Mouse (Mus musculus) liver, embryonic 16.5 days (tissue): ENCODE data around the gene Prom2. TPM values are rescaled to one million over a fixed set of nuclear protein-coding genes. Genes with fewer than 3 reads are reported as not detected.

Experiments used
- ATAC-seq: fragments of 200-750 bp; cut with Nextera tagmentation; 2 replicates; pipeline ENCODE4 v1.8.0; 2017; ENCODE audit warnings: low read depth, mild to moderate bottlenecking, moderate number of reproducible peaks, moderate library complexity
- H3K27ac ChIP-seq: fragments of 300-500 bp; sonication (generic); 2 replicates; pipeline ENCODE4 v1.5.1; 2014; ENCODE audit warnings: mild to moderate bottlenecking, low read length
- H3K27me3 ChIP-seq: fragments of 300-500 bp; sonication (generic); 2 replicates; pipeline ENCODE4 v1.6.1; 2014; ENCODE audit warnings: low read depth, low read length, mixed read lengths; ENCODE audit not compliant: control insufficient read depth, insufficient read depth
- H3K36me3 ChIP-seq: fragments of 300-500 bp; sonication (generic); 2 replicates; pipeline ENCODE4 v1.6.1; 2014; ENCODE audit warnings: mild to moderate bottlenecking; ENCODE audit not compliant: control insufficient read depth, insufficient read depth
- H3K4me1 ChIP-seq: fragments of 300-500 bp; sonication (generic); 2 replicates; pipeline ENCODE4 v1.6.1; 2014; ENCODE audit warnings: low read depth, low read length, mixed read lengths; ENCODE audit not compliant: control insufficient read depth
- H3K4me2 ChIP-seq: fragments of 300-500 bp; sonication (generic); 2 replicates; pipeline ENCODE4 v1.6.1; 2014; ENCODE audit warnings: low read depth, low read length, mixed read lengths
- H3K4me3 ChIP-seq: fragments of 300-500 bp; sonication (generic); 2 replicates; pipeline ENCODE4 v1.5.1; 2014; ENCODE audit warnings: low read depth, mild to moderate bottlenecking, low read length
- H3K9ac ChIP-seq: fragments of 300-500 bp; sonication (generic); 2 replicates; pipeline ENCODE4 v1.6.1; 2014; ENCODE audit warnings: low read depth, low read length
- H3K9me3 ChIP-seq: fragments of 300-500 bp; sonication (generic); replicated peaks from 2 replicates; pipeline ENCODE4 v1.6.1; 2016; ENCODE audit warnings: low read length; ENCODE audit not compliant: control insufficient read depth
- WGBS: fragments of 180-500 bp; shearing (Covaris S2); extraction: QIAGEN DNeasy Blood & Tissue Kit; methylation state at CpG from one replicate; pipeline ENCODE4 v1.1.7; 2014; ENCODE audit not compliant: insufficient replicate concordance; 5-methylcytosine and 5-hydroxymethylcytosine counted together
- polyA plus RNA-seq: library from polyadenylated mRNA; unstranded; fragments of >200 nt; fragmentation: Nextera tagmentation; extraction: Ambion mirVana; gene quantifications from 2 replicates; pipeline ENCODE4 v1.2.1, GENCODE M21; 2015

Gene Prom2
- polyA plus RNA-seq, 1 experiment from 2014 or later: 0.05 TPM

- Histone ChIP-seq H3K27me3 (no peaks in the 10 kb centered on the region; the same call in 1 of the 2 replicates), H3K4me3 (no peak overlapping the region), H3K4me1 (no peaks in the 10 kb centered on the region), H3K4me2 (no peak overlapping the region), H3K27ac (no peak overlapping the region), H3K9me3 (no peaks in the 10 kb centered on the region), H3K36me3 (no peaks in the 10 kb centered on the region), H3K9ac (no peak overlapping the region)
- ATAC-seq: peak; percentile 50
- WGBS: 12% methylated on average over 18 of the region's 18 CpGs
Measured at GRCm38 (mm10) chr2:127559070-127559966, 18.1 kb upstream of the Prom2 start.

DNA sequence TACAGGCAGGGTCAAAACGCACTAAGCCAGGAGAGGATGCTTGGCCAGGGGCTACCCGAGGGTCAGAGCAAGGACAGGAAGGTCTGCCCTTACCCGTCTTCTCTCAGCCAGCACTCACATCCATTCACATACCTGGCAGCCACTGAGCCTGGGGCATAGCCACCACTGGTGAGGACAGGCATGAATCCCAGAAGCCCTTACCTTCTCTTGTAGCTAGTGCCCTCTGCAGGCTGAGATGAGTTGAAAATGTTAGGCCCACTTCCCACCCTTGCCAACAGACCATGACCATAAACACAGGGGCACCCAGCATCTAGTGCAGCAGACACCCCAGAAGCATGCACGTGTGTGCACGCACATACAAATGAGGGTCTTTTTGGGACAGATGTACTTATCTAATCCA lies 9.8 kb upstream of the Prom2 start:
- Histone ChIP-seq H3K27ac (no peak overlapping the region), H3K4me1 (no peaks in the 10 kb centered on the region), H3K4me2 (no peak overlapping the region), H3K27me3 (no peaks in the 10 kb centered on the region; the same call in 1 of the 2 replicates), H3K36me3 (no peaks in the 10 kb centered on the region), H3K9ac (no peak overlapping the region), H3K4me3 (no peak overlapping the region), H3K9me3 (no peaks in the 10 kb centered on the region)
- no peak for ATAC-seq
- WGBS: 40% methylated on average over 5 of the region's 5 CpGs

GRCm38 (mm10) chr2:127550446-127550845 lies 9.2 kb upstream of the Prom2 start:
- WGBS: 25% methylated on average over 1 of the region's 1 CpGs
- no peak for ATAC-seq
- no peaks in the 10 kb centered on the region for H3K9me3 ChIP-seq

DNA sequence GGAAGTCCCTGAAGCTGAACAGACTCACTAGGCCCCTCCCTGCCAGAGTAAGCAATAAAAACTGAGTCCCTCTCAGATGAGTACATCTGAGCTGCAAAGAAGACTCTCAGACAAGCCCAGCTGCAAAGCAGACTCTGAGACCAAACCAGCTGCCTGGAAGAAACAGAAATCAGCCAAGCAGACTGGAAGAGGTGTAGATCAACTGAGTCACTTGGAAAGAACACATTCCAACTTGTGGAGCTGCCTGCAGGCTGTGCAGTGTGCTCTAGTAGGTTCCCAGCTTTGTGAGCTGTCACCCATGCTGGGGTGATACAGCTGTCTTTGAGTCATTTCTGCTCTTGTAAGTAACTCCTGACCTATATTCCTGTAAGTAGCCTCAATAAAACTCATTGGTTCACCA lies 8.4 kb upstream of the Prom2 start:
- no peak overlapping the region for H3K4me3 ChIP-seq
- no peak for ATAC-seq
- H3K4me1 ChIP-seq: no peaks in the 10 kb centered on the region
- H3K9ac ChIP-seq: no peak overlapping the region
- H3K27ac ChIP-seq: no peak overlapping the region
- H3K27me3 ChIP-seq: no peaks in the 10 kb centered on the region
- no peaks in the 10 kb centered on the region for H3K36me3 ChIP-seq
- H3K9me3 ChIP-seq: no peaks in the 10 kb centered on the region
- H3K4me2 ChIP-seq: no peak overlapping the region

More at GRCm38 (mm10) chr2:127550446-127550845, 9.2 kb upstream of the Prom2 start:
- no peak overlapping the region for H3K4me2 ChIP-seq
- H3K27ac ChIP-seq: no peak overlapping the region
- no peak overlapping the region for H3K4me3 ChIP-seq
- H3K9ac ChIP-seq: no peak overlapping the region
- no peaks in the 10 kb centered on the region for H3K4me1 ChIP-seq
- no peaks in the 10 kb centered on the region for H3K36me3 ChIP-seq
- no peaks in the 10 kb centered on the region; the same call in 1 of the 2 replicates for H3K27me3 ChIP-seq

DNA sequence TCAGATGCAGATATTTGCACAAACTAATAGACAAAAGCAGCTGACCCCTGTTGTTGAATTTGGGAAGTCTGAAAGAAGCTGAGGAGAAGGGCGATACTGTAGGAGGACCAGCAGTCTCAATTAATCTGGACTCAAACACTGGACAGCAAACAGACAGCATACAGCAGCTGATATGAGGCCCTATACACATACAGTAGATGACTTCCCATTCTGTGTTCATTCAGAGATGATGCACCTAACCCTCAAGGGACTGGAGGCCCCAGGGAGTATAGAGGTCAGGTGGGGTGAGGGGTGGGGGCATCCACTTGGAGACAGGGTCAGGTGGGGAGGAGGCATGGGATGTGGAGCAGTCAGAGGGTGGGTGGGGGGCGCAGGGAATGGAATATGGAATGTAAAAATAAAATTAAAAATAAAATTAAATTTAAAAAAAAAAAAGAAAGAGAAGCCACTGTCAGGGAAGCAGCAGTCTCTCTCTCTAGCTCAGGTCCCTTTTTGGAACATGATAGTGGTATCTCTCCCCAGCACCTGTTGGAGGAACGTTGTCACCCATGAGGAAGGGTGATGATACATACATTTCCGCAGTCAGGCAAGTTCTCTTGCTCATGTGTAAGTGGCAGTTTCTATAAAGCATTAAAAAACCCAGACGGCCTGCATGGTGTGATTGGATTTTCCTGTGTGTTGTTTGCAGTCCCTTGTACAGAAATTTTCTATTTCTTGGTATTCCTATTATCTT lies 7.2 kb upstream of the Prom2 start:
- no peak overlapping the region for H3K4me3 ChIP-seq
- peak; percentile 82 for ATAC-seq
- no peaks in the 10 kb centered on the region for H3K36me3 ChIP-seq
- no peak overlapping the region for H3K9ac ChIP-seq
- no peak overlapping the region for H3K27ac ChIP-seq
- 37% methylated on average over 5 of the region's 5 CpGs for WGBS
- H3K4me1 ChIP-seq: no peaks in the 10 kb centered on the region
- H3K4me2 ChIP-seq: no peak overlapping the region
- H3K9me3 ChIP-seq: no peaks in the 10 kb centered on the region
- H3K27me3 ChIP-seq: no peaks in the 10 kb centered on the region

- Histone ChIP-seq H3K4me1 (no peaks in the 10 kb centered on the region), H3K27ac (no peak overlapping the region), H3K4me3 (no peak overlapping the region), H3K9me3 (no peaks in the 10 kb centered on the region), H3K27me3 (peaks cover 40% of the 10 kb centered on the region), H3K9ac (no peak overlapping the region), H3K4me2 (no peak overlapping the region), H3K36me3 (no peaks in the 10 kb centered on the region)
- no peak for ATAC-seq
- 56% methylated on average over 2 of the region's 2 CpGs for WGBS
Measured at GRCm38 (mm10) chr2:127541697-127542096, 430 bp upstream of the Prom2 start.

DNA sequence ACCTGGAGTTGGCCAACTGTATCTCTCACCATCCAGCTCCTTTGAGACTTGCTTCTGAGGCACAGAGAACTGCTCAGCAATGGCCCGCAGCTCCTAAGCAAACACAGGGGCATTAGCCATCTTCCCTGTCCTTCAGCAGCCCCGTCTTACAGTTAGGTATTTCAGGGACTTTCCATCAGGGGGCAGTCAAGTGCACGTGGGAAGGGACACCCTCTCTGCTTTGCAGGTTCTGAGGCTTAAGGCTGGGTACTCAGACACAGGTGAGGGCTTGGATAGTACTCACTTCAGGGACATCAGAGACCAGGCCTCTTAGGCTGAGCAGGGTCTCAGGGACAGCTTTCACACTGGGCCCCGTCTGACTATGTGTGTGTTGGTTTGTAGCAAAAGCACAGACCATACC lies 1.8 kb downstream of the Prom2 start:
- Histone ChIP-seq H3K27me3 (peaks cover 40% of the 10 kb centered on the region), H3K4me1 (no peaks in the 10 kb centered on the region), H3K4me3 (no peak overlapping the region), H3K4me2 (no peak overlapping the region), H3K36me3 (no peaks in the 10 kb centered on the region), H3K9ac (no peak overlapping the region), H3K9me3 (no peaks in the 10 kb centered on the region), H3K27ac (no peak overlapping the region)
- no peak for ATAC-seq
- WGBS: 25% methylated on average over 4 of the region's 4 CpGs

DNA sequence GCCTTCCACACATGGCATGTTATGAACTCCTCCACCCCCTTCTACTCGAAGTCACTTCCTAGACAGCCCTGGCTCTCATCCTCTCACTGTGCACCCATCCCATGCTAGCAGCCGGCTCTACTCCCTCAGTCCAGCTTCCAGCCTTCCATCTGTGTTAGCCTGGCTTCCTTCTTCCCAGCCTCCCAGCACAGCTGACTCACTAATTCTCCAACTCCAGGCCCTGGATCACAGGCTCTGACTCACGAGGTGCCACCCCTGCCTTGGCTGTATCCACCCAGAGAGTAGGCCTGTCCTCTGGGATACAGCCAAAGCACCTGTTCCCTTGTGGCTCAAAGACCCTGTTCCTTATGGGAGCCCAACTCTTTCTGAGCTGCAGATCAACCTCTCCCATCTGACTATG lies 3.7 kb downstream of the Prom2 start:
- H3K4me3 ChIP-seq: no peak overlapping the region
- H3K9ac ChIP-seq: no peak overlapping the region
- no peak overlapping the region for H3K4me2 ChIP-seq
- no peak for ATAC-seq
- H3K36me3 ChIP-seq: no peaks in the 10 kb centered on the region
- H3K4me1 ChIP-seq: no peaks in the 10 kb centered on the region
- peaks cover 34% of the 10 kb centered on the region for H3K27me3 ChIP-seq
- H3K9me3 ChIP-seq: no peaks in the 10 kb centered on the region
- 22% methylated on average over 3 of the region's 3 CpGs for WGBS
- H3K27ac ChIP-seq: no peak overlapping the region

GRCm38 (mm10) chr2:127535363-127535762 lies 5.9 kb downstream of the Prom2 start:
- H3K4me2 ChIP-seq: no peak overlapping the region
- H3K9me3 ChIP-seq: no peaks in the 10 kb centered on the region
- H3K27me3 ChIP-seq: peaks cover 12% of the 10 kb centered on the region
- 61% methylated on average over 9 of the region's 9 CpGs for WGBS
- no peak overlapping the region for H3K9ac ChIP-seq
- no peaks in the 10 kb centered on the region for H3K4me1 ChIP-seq
- no peak for ATAC-seq
- no peak overlapping the region for H3K27ac ChIP-seq
- H3K36me3 ChIP-seq: no peaks in the 10 kb centered on the region
- no peak overlapping the region for H3K4me3 ChIP-seq
